Mouse (Mus musculus): ENCODE measurements around the gene Fxyd2. TPM values are rescaled to one million over a fixed set of nuclear protein-coding genes. Genes with fewer than 3 reads are reported as not detected.

Fxyd2 gene
- polyA plus RNA-seq, 1 experiment from 2014 or later: 5.3 TPM

- Histone ChIP-seq H3K36me3 (ENCODE audit: control insufficient read depth, insufficient read depth, low read length) (no peaks in the 10 kb centered on the region), H3K9me3 (ENCODE audit: control insufficient read depth, low read depth, low read length) (no peaks in the 10 kb centered on the region), H3K9ac (replicated peaks; ENCODE audit: low read depth, low read length) (peak overlapping the region; percentile 26), H3K4me3 (ENCODE audit: low read depth, low read length) (peak overlapping the region; percentile 40), H3K4me2 (replicated peaks; ENCODE audit: low read depth, low read length) (peak overlapping the region; percentile 56), H3K27me3 (ENCODE audit: control insufficient read depth, insufficient read depth, low read length) (no peaks in the 10 kb centered on the region), H3K4me1 (ENCODE audit: control insufficient read depth, insufficient read depth, low read length) (no peaks in the 10 kb centered on the region), H3K27ac (ENCODE audit: low read length) (no peak overlapping the region; the same call in 1 of the 2 replicates)
- 6% methylated on average over 25 of the region's 25 CpGs for WGBS
- ATAC-seq (ENCODE audit: insufficient number of reproducible peaks, insufficient read depth, low FRiP score, low read depth): no peak
These were observed 28.7 kb upstream of the Fxyd2 start for GRCm38 (mm10) chr9:45370616-45371336.

DNA sequence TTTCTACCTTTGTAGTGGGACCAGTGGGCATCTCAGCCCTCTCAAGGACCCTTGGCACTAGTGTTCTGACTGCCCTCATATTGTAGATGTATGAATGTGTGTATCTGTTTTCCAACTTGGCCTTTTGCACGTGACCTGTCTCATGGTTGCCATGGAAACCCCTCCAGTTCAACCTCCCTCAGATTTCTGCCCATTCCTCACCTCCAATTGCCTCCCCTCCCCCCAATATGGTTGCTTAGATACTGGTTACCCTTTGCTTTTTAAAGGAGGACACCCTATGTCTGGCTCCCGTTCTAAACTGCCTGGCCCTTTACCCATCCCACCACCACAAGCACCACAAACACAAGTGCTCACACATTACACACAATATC, 28.1 kb upstream of the Fxyd2 start:
- H3K9ac ChIP-seq (replicated peaks; ENCODE audit: low read depth, low read length): peak overlapping the region; percentile 26; the same call in 1 of the 2 replicates
- H3K4me3 ChIP-seq (ENCODE audit: low read depth, low read length): peak overlapping the region; percentile 40; the same call in 1 of the 2 replicates
- ATAC-seq (ENCODE audit: insufficient number of reproducible peaks, insufficient read depth, low FRiP score, low read depth): no peak
- no peak overlapping the region for H3K27ac ChIP-seq (ENCODE audit: low read length)
- 31% methylated on average over 2 of the region's 2 CpGs for WGBS
- no peaks in the 10 kb centered on the region for H3K27me3 ChIP-seq (ENCODE audit: control insufficient read depth, insufficient read depth, low read length)
- peak overlapping the region; percentile 56 for H3K4me2 ChIP-seq (replicated peaks; ENCODE audit: low read depth, low read length)
- H3K9me3 ChIP-seq (ENCODE audit: control insufficient read depth, low read depth, low read length): no peaks in the 10 kb centered on the region
- no peaks in the 10 kb centered on the region for H3K4me1 ChIP-seq (ENCODE audit: control insufficient read depth, insufficient read depth, low read length)
- H3K36me3 ChIP-seq (ENCODE audit: control insufficient read depth, insufficient read depth, low read length): no peaks in the 10 kb centered on the region

DNA sequence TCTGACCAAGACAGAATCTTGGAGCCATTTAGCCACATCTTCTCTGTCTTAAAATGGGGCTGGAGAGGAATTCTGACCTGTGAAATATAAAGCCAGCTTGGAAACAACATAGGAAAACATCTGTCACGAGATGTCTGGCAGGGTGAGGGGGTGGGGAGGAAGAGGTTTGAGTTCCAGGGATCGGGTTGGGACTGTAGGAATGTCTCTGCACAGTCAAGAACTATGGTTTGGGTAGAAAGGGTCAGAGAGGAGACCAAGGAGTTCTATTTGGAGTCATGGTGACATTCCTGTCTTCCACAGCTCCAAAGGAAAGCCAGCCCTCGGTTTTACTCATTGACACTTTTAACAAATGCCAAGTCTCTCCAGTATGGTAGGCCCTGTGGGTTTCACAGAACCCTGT, 25.6 kb upstream of the Fxyd2 start:
- Histone ChIP-seq H3K9ac (replicated peaks; ENCODE audit: low read depth, low read length) (no peak overlapping the region), H3K4me2 (replicated peaks; ENCODE audit: low read depth, low read length) (no peak overlapping the region), H3K4me3 (ENCODE audit: low read depth, low read length) (no peak overlapping the region), H3K9me3 (ENCODE audit: control insufficient read depth, low read depth, low read length) (no peaks in the 10 kb centered on the region), H3K27ac (ENCODE audit: low read length) (no peak overlapping the region; the same call in 1 of the 2 replicates), H3K4me1 (ENCODE audit: control insufficient read depth, insufficient read depth, low read length) (no peaks in the 10 kb centered on the region), H3K27me3 (ENCODE audit: control insufficient read depth, insufficient read depth, low read length) (no peaks in the 10 kb centered on the region), H3K36me3 (ENCODE audit: control insufficient read depth, insufficient read depth, low read length) (no peaks in the 10 kb centered on the region)
- 56% methylated on average over 3 of the region's 3 CpGs for whole genome bisulfite sequencing
- ATAC-seq (ENCODE audit: insufficient number of reproducible peaks, insufficient read depth, low FRiP score, low read depth): no peak

DNA sequence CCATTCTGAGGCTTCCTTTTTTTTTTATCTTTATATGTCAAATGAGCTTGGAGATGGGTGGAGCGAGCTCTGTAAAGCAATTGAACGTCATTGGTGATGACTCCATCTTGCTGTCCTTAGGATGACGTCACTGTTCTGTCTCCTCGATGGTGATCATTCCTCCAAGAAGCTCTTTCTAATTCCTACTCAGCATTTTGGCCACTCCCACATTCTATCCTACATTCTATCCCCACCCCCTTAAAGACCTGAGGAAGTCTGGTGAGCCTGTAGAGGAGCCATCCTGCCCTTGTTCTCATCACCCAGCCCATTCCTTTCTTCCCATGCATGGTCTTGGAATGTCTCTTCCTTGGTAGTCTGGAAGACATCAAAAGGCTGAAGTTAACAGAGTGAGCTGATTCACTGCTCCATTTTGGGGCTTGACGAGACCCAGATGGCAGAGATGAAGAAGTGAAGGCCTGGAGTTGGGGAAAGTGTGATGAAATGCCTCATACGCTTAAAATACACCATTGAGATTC, 24.4 kb upstream of the Fxyd2 start:
- ATAC-seq (ENCODE audit: insufficient number of reproducible peaks, insufficient read depth, low FRiP score, low read depth): no peak
- H3K4me2 ChIP-seq (replicated peaks; ENCODE audit: low read depth, low read length): no peak overlapping the region
- H3K4me1 ChIP-seq (ENCODE audit: control insufficient read depth, insufficient read depth, low read length): no peaks in the 10 kb centered on the region
- H3K9ac ChIP-seq (replicated peaks; ENCODE audit: low read depth, low read length): no peak overlapping the region
- 78% methylated on average over 6 of the region's 6 CpGs for WGBS
- no peaks in the 10 kb centered on the region for H3K27me3 ChIP-seq (ENCODE audit: control insufficient read depth, insufficient read depth, low read length)
- H3K9me3 ChIP-seq (ENCODE audit: control insufficient read depth, low read depth, low read length): no peaks in the 10 kb centered on the region
- no peak overlapping the region for H3K27ac ChIP-seq (ENCODE audit: low read length)
- no peak overlapping the region for H3K4me3 ChIP-seq (ENCODE audit: low read depth, low read length)
- H3K36me3 ChIP-seq (ENCODE audit: control insufficient read depth, insufficient read depth, low read length): no peaks in the 10 kb centered on the region

- Histone ChIP-seq H3K4me3 (ENCODE audit: low read depth, low read length) (no peak overlapping the region), H3K4me2 (replicated peaks; ENCODE audit: low read depth, low read length) (no peak overlapping the region), H3K27ac (ENCODE audit: low read length) (no peak overlapping the region), H3K4me1 (ENCODE audit: control insufficient read depth, insufficient read depth, low read length) (no peaks in the 10 kb centered on the region), H3K27me3 (ENCODE audit: control insufficient read depth, insufficient read depth, low read length) (no peaks in the 10 kb centered on the region), H3K36me3 (ENCODE audit: control insufficient read depth, insufficient read depth, low read length) (no peaks in the 10 kb centered on the region), H3K9me3 (ENCODE audit: control insufficient read depth, low read depth, low read length) (no peaks in the 10 kb centered on the region), H3K9ac (replicated peaks; ENCODE audit: low read depth, low read length) (no peak overlapping the region)
- 59% methylated on average over 4 of the region's 4 CpGs for WGBS
- no peak for ATAC-seq (ENCODE audit: insufficient number of reproducible peaks, insufficient read depth, low FRiP score, low read depth)
These were observed 23.0 kb upstream of the Fxyd2 start for GRCm38 (mm10) chr9:45376427-45376826.

DNA sequence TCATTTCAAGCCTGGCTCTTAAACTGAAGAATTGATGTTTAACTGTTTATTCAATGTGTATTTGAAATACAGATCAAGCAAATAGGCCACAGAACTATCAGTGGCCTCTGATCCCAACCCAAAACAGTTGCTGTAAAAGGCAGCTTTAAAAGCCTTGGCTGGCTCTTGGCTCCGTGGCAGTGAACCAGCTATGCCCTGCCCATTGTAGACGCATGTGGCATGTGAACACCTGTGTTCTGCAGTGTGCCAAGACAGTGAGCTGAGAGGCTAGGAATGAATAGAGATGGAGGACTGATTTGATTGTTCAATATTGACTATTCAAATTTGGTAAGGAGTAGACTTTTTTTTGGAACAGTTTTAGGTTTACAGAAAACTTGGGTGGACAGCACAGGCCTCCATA, 22.6 kb upstream of the Fxyd2 start:
- 50% methylated on average over 2 of the region's 2 CpGs for WGBS
- no peak overlapping the region for H3K27ac ChIP-seq (ENCODE audit: low read length)

GRCm38 (mm10) chr9:45380411-45381251, 18.8 kb upstream of the Fxyd2 start:
- H3K36me3 ChIP-seq (ENCODE audit: control insufficient read depth, insufficient read depth, low read length): no peaks in the 10 kb centered on the region
- H3K27ac ChIP-seq (ENCODE audit: low read length): no peak overlapping the region
- no peak for ATAC-seq (ENCODE audit: insufficient number of reproducible peaks, insufficient read depth, low FRiP score, low read depth)
- H3K9me3 ChIP-seq (ENCODE audit: control insufficient read depth, low read depth, low read length): no peaks in the 10 kb centered on the region
- WGBS: 59% methylated on average over 10 of the region's 10 CpGs
- H3K4me1 ChIP-seq (ENCODE audit: control insufficient read depth, insufficient read depth, low read length): no peaks in the 10 kb centered on the region
- H3K27me3 ChIP-seq (ENCODE audit: control insufficient read depth, insufficient read depth, low read length): no peaks in the 10 kb centered on the region
- no peak overlapping the region for H3K4me2 ChIP-seq (replicated peaks; ENCODE audit: low read depth, low read length)
- no peak overlapping the region for H3K4me3 ChIP-seq (ENCODE audit: low read depth, low read length)
- no peak overlapping the region for H3K9ac ChIP-seq (replicated peaks; ENCODE audit: low read depth, low read length)

More for the DNA sequence above, 22.6 kb upstream of the Fxyd2 start:
- Histone ChIP-seq H3K4me2 (replicated peaks; ENCODE audit: low read depth, low read length) (no peak overlapping the region), H3K4me3 (ENCODE audit: low read depth, low read length) (no peak overlapping the region), H3K9ac (replicated peaks; ENCODE audit: low read depth, low read length) (no peak overlapping the region), H3K9me3 (ENCODE audit: control insufficient read depth, low read depth, low read length) (no peaks in the 10 kb centered on the region), H3K4me1 (ENCODE audit: control insufficient read depth, insufficient read depth, low read length) (no peaks in the 10 kb centered on the region), H3K36me3 (ENCODE audit: control insufficient read depth, insufficient read depth, low read length) (no peaks in the 10 kb centered on the region), H3K27me3 (ENCODE audit: control insufficient read depth, insufficient read depth, low read length) (no peaks in the 10 kb centered on the region)
- no peak for ATAC-seq (ENCODE audit: insufficient number of reproducible peaks, insufficient read depth, low FRiP score, low read depth)

DNA sequence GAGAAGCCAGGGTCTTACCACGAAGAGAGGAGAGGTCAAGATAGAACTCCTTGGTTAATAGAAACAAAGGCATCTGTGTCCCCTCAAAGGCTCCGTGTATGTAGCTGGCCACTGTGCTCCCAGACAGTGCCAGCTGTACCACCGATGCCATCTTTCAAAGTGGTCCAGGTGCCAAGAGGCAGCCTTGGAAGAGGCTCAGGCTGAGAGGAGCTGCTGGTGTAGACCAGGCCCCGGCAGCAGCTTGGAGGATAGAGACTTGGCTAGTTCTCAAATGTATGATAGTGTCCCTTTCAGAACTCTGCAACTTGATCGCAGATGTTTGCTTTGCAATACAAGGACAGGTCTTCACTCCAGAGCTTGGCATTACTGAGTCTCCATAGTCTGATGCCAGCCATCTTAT, 17.1 kb upstream of the Fxyd2 start:
- H3K4me3 ChIP-seq (ENCODE audit: low read depth, low read length): no peak overlapping the region
- no peaks in the 10 kb centered on the region for H3K9me3 ChIP-seq (ENCODE audit: control insufficient read depth, low read depth, low read length)
- H3K4me1 ChIP-seq (ENCODE audit: control insufficient read depth, insufficient read depth, low read length): no peaks in the 10 kb centered on the region
- H3K27me3 ChIP-seq (ENCODE audit: control insufficient read depth, insufficient read depth, low read length): no peaks in the 10 kb centered on the region
- H3K27ac ChIP-seq (ENCODE audit: low read length): no peak overlapping the region
- no peaks in the 10 kb centered on the region for H3K36me3 ChIP-seq (ENCODE audit: control insufficient read depth, insufficient read depth, low read length)
- no peak for ATAC-seq (ENCODE audit: insufficient number of reproducible peaks, insufficient read depth, low FRiP score, low read depth)
- no peak overlapping the region for H3K9ac ChIP-seq (replicated peaks; ENCODE audit: low read depth, low read length)
- H3K4me2 ChIP-seq (replicated peaks; ENCODE audit: low read depth, low read length): no peak overlapping the region
- WGBS: 68% methylated on average over 5 of the region's 5 CpGs

Data from stomach, embryonic 14.5 days (tissue).